Mouse (Mus musculus): ENCODE measurements around the gene Lin7c. TPM values are rescaled to one million over a fixed set of nuclear protein-coding genes. Genes with fewer than 3 reads are reported as not detected.

The Lin7c gene
- total RNA-seq, 2 experiments from 2014 or later = 26.8 to 32.2 TPM

- DNase-seq (ENCODE audit: low spot score) = no peak
Measured at GRCm38 (mm10) chr2:109916782-109917495, 26.3 kb downstream of the Lin7c start.

GRCm38 (mm10) chr2:109917496-109918413 is 27.1 kb downstream of the Lin7c start, which contains the start of gene Lgr4:
TSS of gene Lgr4 (plus strand) at chr2:109917647.
- peak; percentile 97 for DNase-seq (ENCODE audit: low spot score)

- DNase-seq (ENCODE audit: low spot score) = peak; percentile 24
Measured at GRCm38 (mm10) chr2:109918592-109919262, 28.1 kb downstream of the Lin7c start.

GRCm38 (mm10) chr2:109920471-109920870 is 29.8 kb downstream of the Lin7c start:
- DNase-seq (ENCODE audit: low spot score) = no peak

- DNase-seq (ENCODE audit: low spot score) = no peak
Measured at GRCm38 (mm10) chr2:109921298-109922035, 30.8 kb downstream of the Lin7c start.

GRCm38 (mm10) chr2:109922306-109922705 is 31.7 kb downstream of the Lin7c start:
- no peak for DNase-seq (ENCODE audit: low spot score)

GRCm38 (mm10) chr2:109923031-109923430 is 32.4 kb downstream of the Lin7c start:
- DNase-seq (ENCODE audit: low spot score) = no peak

- DNase-seq (ENCODE audit: low spot score) = no peak
Measured at GRCm38 (mm10) chr2:109923945-109924344, 33.3 kb downstream of the Lin7c start.

GRCm38 (mm10) chr2:109926984-109927383 is 36.3 kb downstream of the Lin7c start:
- DNase-seq (ENCODE audit: low spot score) = no peak

- no peak for DNase-seq (ENCODE audit: low spot score)
Measured at GRCm38 (mm10) chr2:109927446-109927845, 36.8 kb downstream of the Lin7c start.

- DNase-seq (ENCODE audit: low spot score) = no peak
Measured at GRCm38 (mm10) chr2:109927876-109928275, 37.2 kb downstream of the Lin7c start.

- no peak for DNase-seq (ENCODE audit: low spot score)
Measured at GRCm38 (mm10) chr2:109928791-109929190, 38.1 kb downstream of the Lin7c start.

GRCm38 (mm10) chr2:109929256-109929655 is 38.6 kb downstream of the Lin7c start:
- DNase-seq (ENCODE audit: low spot score) = no peak

GRCm38 (mm10) chr2:109930366-109930765 is 39.7 kb downstream of the Lin7c start:
- DNase-seq (ENCODE audit: low spot score) = no peak

- no peak for DNase-seq (ENCODE audit: low spot score)
Measured at GRCm38 (mm10) chr2:109930771-109931170, 40.1 kb downstream of the Lin7c start.

- no peak for DNase-seq (ENCODE audit: low spot score)
Measured at GRCm38 (mm10) chr2:109931978-109932780, 41.5 kb downstream of the Lin7c start.

- DNase-seq (ENCODE audit: low spot score) = no peak
Measured at GRCm38 (mm10) chr2:109933151-109933550, 42.5 kb downstream of the Lin7c start.

- no peak for DNase-seq (ENCODE audit: low spot score)
Measured at GRCm38 (mm10) chr2:109934086-109934485, 43.4 kb downstream of the Lin7c start.

GRCm38 (mm10) chr2:109935194-109935593 is 44.5 kb downstream of the Lin7c start:
- DNase-seq (ENCODE audit: low spot score) = no peak

GRCm38 (mm10) chr2:109935754-109936409 is 45.2 kb downstream of the Lin7c start:
- no peak for DNase-seq (ENCODE audit: low spot score)
